Mouse (Mus musculus): ENCODE results near the gene Zfp276.
"Not testable (repeated sequence)": the region's sequence is repeated elsewhere in the genome, so short reads cannot be mapped to it uniquely, and the experiment has no call there.

Zfp276 gene

GRCm38 (mm10) chr8:123254099-123254885, at the start of gene Zfp276, which contains the start of gene Vps9d1:
Zfp276 (plus strand) TSS chr8:123254195.
Vps9d1 (minus strand) TSS chr8:123254348.
- DNase-seq (ENCODE audit: low read depth, low spot score): peak; percentile 82

GRCm38 (mm10) chr8:123211876-123212275, 42.1 kb upstream of the Zfp276 start:
- DNase-seq (ENCODE audit: low read depth, low spot score): no peak

- DNase-seq (ENCODE audit: low read depth, low spot score): peak; percentile 98
Measured at GRCm38 (mm10) chr8:123212321-123213117, 41.5 kb upstream of the Zfp276 start, which contains the start of the genes Chmp1a and Spata33. Chmp1a (minus strand) TSS chr8:123212763. Spata33 (plus strand) TSS chr8:123212832.

- no peak for DNase-seq (ENCODE audit: low read depth, low spot score)
Measured at GRCm38 (mm10) chr8:123213118-123213772, 40.8 kb upstream of the Zfp276 start.

GRCm38 (mm10) chr8:123215430-123215829, 38.6 kb upstream of the Zfp276 start:
- DNase-seq (ENCODE audit: low read depth, low spot score): no peak

GRCm38 (mm10) chr8:123220917-123221316, 33.1 kb upstream of the Zfp276 start:
- DNase-seq (ENCODE audit: low read depth, low spot score): no peak

- peak; percentile 95 for DNase-seq (ENCODE audit: low read depth, low spot score)
Measured at GRCm38 (mm10) chr8:123224278-123225266, 29.4 kb upstream of the Zfp276 start, which contains the start of gene Cdk10. Cdk10 (plus strand) TSS chr8:123224842.

- no peak for DNase-seq (ENCODE audit: low read depth, low spot score)
Measured at GRCm38 (mm10) chr8:123228416-123228815, 25.6 kb upstream of the Zfp276 start.

GRCm38 (mm10) chr8:123230326-123230725, 23.7 kb upstream of the Zfp276 start:
- DNase-seq (ENCODE audit: low read depth, low spot score): not testable (repeated sequence)

- no peak for DNase-seq (ENCODE audit: low read depth, low spot score)
Measured at GRCm38 (mm10) chr8:123231742-123232141, 22.3 kb upstream of the Zfp276 start.

- DNase-seq (ENCODE audit: low read depth, low spot score): no peak
Measured at GRCm38 (mm10) chr8:123232553-123232952, 21.4 kb upstream of the Zfp276 start.

- DNase-seq (ENCODE audit: low read depth, low spot score): no peak
Measured at GRCm38 (mm10) chr8:123233300-123233699, 20.7 kb upstream of the Zfp276 start.

GRCm38 (mm10) chr8:123233760-123234159, 20.2 kb upstream of the Zfp276 start:
- DNase-seq (ENCODE audit: low read depth, low spot score): no peak

GRCm38 (mm10) chr8:123234918-123235519, 19.0 kb upstream of the Zfp276 start:
- peak; percentile 70 for DNase-seq (ENCODE audit: low read depth, low spot score)

GRCm38 (mm10) chr8:123235520-123236497, 18.2 kb upstream of the Zfp276 start, which contains the start of gene Spata2l:
Spata2l (minus strand) TSS chr8:123236233.
- peak; percentile 98 for DNase-seq (ENCODE audit: low read depth, low spot score)

- DNase-seq (ENCODE audit: low read depth, low spot score): no peak
Measured at GRCm38 (mm10) chr8:123239398-123239797, 14.6 kb upstream of the Zfp276 start.

GRCm38 (mm10) chr8:123242107-123242923, 11.7 kb upstream of the Zfp276 start:
- no peak for DNase-seq (ENCODE audit: low read depth, low spot score)

- DNase-seq (ENCODE audit: low read depth, low spot score): no peak
Measured at GRCm38 (mm10) chr8:123243053-123243452, 10.9 kb upstream of the Zfp276 start.
